Mouse (Mus musculus): ENCODE measurements around the gene Snap91. TPM values are rescaled to one million over a fixed set of nuclear protein-coding genes. Genes with fewer than 3 reads are reported as not detected.

Gene Snap91
- total and polyA plus RNA-seq, 2 experiments, result 0.18 TPM; not detected in 1

DNA sequence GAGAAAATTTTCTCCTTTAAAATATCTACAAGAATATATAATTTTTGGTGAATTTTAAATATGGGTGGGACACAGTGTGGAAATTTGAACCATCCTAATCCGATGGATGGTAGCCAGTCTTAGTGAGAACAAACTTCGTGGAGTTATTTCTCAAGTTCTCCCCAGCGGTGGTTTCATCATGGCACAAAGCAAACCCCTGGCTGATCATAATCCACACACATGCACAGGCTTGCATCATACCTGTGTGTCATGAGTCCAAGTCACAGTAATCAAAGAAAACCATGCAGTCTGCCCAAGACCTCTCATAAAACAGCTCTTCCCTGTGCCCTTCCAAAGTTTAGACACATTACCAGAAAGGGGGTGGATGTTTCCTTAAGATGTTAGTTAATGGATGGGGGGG is 150.6 kb downstream of the Snap91 start:
- WGBS, result 17% methylated on average over 3 of the region's 3 CpGs
- peak; percentile 93 for DNase-seq (ENCODE audit: extremely low read depth, low read depth, low spot score)
- no peak overlapping the region for H3K27ac ChIP-seq (replicated peaks; ENCODE audit: insufficient read depth, low read depth, low read length)
- H3K9ac ChIP-seq (ENCODE audit: low read depth, low read length), result no peak overlapping the region
- no peaks in the 10 kb centered on the region for H3K36me3 ChIP-seq (ENCODE audit: control insufficient read depth, insufficient read depth, low read length)
- no peaks in the 10 kb centered on the region for H3K79me2 ChIP-seq (ENCODE audit: control insufficient read depth, insufficient read depth, low read length)
- peaks cover 7% of the 10 kb centered on the region; the same call in 1 of the 2 replicates for H3K4me1 ChIP-seq (ENCODE audit: control insufficient read depth, insufficient read depth, low read length)
- no peak overlapping the region for H3K4me3 ChIP-seq (ENCODE audit: insufficient read depth, low read depth, low read length)
- H3K27me3 ChIP-seq (ENCODE audit: control insufficient read depth, insufficient read depth, low read length), result no peaks in the 10 kb centered on the region
- no peak for TF ChIP-seq CTCF (IDR thresholded peaks at IDR 0.05; ENCODE audit: low read depth, low read length)
- no peak for TF ChIP-seq POLR2A (IDR thresholded peaks at IDR 0.05; ENCODE audit: extremely low read depth, insufficient read depth, low read length)

DNA sequence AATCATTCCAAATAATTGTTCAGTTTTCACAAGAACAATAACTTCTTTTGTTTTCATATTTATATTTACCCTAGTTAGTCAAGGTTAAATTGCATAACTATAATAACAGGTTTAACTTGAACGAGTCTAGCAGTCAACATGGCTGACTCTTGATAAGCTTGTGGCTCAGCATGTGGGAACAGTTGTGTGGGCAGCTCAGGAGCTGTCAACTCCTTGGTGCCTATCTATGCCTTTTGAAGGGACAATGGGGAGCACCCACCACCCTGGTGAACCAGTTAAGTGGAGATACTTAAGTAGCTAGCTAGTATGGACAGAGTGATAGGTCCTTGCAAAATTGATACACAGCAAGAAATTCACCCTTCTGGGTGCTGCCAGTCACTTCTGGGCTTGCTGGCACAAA is 151.4 kb downstream of the Snap91 start:
- 7% methylated on average over 1 of the region's 1 CpGs for WGBS
- Histone ChIP-seq H3K4me3 (ENCODE audit: insufficient read depth, low read depth, low read length) (no peak overlapping the region), H3K27ac (replicated peaks; ENCODE audit: insufficient read depth, low read depth, low read length) (peak overlapping the region; percentile 46), H3K36me3 (ENCODE audit: control insufficient read depth, insufficient read depth, low read length) (no peaks in the 10 kb centered on the region), H3K4me1 (ENCODE audit: control insufficient read depth, insufficient read depth, low read length) (peaks cover 7% of the 10 kb centered on the region; the same call in 1 of the 2 replicates), H3K9ac (ENCODE audit: low read depth, low read length) (no peak overlapping the region), H3K79me2 (ENCODE audit: control insufficient read depth, insufficient read depth, low read length) (no peaks in the 10 kb centered on the region), H3K27me3 (ENCODE audit: control insufficient read depth, insufficient read depth, low read length) (no peaks in the 10 kb centered on the region)
- TF ChIP-seq CTCF (IDR thresholded peaks at IDR 0.05; ENCODE audit: low read depth, low read length) (no peak), POLR2A (IDR thresholded peaks at IDR 0.05; ENCODE audit: extremely low read depth, insufficient read depth, low read length) (no peak)
- peak; percentile 23 for DNase-seq (ENCODE audit: extremely low read depth, low read depth, low spot score)

DNA sequence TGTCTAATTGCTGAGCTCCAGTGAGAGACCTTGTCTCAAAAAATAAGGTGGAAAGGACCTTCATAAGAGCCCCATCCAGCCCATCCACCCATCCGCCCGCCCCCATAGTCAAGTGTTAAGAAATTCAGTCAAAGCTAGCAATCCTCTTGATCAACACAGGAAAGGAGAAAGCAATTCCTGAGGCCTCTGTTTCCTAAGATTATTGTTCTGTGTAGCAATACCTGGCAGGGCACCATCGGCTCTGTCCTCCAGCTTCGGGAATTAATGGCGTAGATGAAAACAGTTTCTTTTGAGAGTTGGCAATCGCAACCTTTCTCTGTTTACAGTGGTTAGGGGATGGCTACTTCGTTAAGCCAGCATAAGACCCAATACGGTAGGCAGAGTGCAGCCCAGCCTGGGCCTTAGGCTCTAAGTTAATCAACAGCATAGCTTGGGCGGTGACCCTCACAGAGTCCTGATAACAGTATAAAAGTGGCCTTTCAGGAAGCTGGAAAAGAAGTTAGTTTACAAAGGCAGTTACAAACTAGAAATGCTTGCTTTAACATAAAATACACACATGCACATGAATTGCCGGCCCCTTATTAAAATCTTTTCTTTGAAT is 152.1 kb downstream of the Snap91 start:
- H3K27ac ChIP-seq (replicated peaks; ENCODE audit: insufficient read depth, low read depth, low read length), result peak overlapping the region; percentile 58
- peak; percentile 80 for DNase-seq (ENCODE audit: extremely low read depth, low read depth, low spot score)
- H3K4me1 ChIP-seq (ENCODE audit: control insufficient read depth, insufficient read depth, low read length), result peaks cover 7% of the 10 kb centered on the region; the same call in 1 of the 2 replicates
- H3K79me2 ChIP-seq (ENCODE audit: control insufficient read depth, insufficient read depth, low read length), result no peaks in the 10 kb centered on the region
- no peak overlapping the region for H3K9ac ChIP-seq (ENCODE audit: low read depth, low read length)
- H3K4me3 ChIP-seq (ENCODE audit: insufficient read depth, low read depth, low read length), result no peak overlapping the region
- no peaks in the 10 kb centered on the region for H3K27me3 ChIP-seq (ENCODE audit: control insufficient read depth, insufficient read depth, low read length)
- 28% methylated on average over 10 of the region's 10 CpGs for WGBS
- TF ChIP-seq CTCF (IDR thresholded peaks at IDR 0.05; ENCODE audit: low read depth, low read length), result no peak
- TF ChIP-seq POLR2A (IDR thresholded peaks at IDR 0.05; ENCODE audit: extremely low read depth, insufficient read depth, low read length), result no peak
- H3K36me3 ChIP-seq (ENCODE audit: control insufficient read depth, insufficient read depth, low read length), result no peaks in the 10 kb centered on the region

DNA sequence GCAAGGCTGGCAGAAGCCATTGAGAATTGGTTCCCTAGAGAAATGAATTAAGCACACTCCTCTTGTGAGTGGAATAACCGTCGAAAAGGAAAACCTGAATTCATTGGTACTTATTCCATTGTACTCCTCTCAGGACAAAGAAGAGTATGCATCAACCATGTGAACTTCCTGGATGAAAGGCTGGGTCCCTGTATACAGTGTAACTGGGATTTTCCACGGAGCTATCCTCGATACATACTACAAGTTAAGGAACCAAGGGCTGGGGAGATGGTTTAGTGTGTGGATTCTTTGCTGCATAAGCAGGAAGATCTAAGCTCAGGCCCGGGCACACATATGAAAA is 154.1 kb downstream of the Snap91 start:
- no peak overlapping the region for H3K9ac ChIP-seq (ENCODE audit: low read depth, low read length)
- no peaks in the 10 kb centered on the region for H3K36me3 ChIP-seq (ENCODE audit: control insufficient read depth, insufficient read depth, low read length)
- H3K27ac ChIP-seq (replicated peaks; ENCODE audit: insufficient read depth, low read depth, low read length), result no peak overlapping the region
- no peak for DNase-seq (ENCODE audit: extremely low read depth, low read depth, low spot score)
- no peak overlapping the region for H3K4me3 ChIP-seq (ENCODE audit: insufficient read depth, low read depth, low read length)
- H3K27me3 ChIP-seq (ENCODE audit: control insufficient read depth, insufficient read depth, low read length), result no peaks in the 10 kb centered on the region
- TF ChIP-seq CTCF (IDR thresholded peaks at IDR 0.05; ENCODE audit: low read depth, low read length) (no peak), POLR2A (IDR thresholded peaks at IDR 0.05; ENCODE audit: extremely low read depth, insufficient read depth, low read length) (no peak)
- WGBS, result 94% methylated on average over 5 of the region's 5 CpGs
- H3K4me1 ChIP-seq (ENCODE audit: control insufficient read depth, insufficient read depth, low read length), result peaks cover 8% of the 10 kb centered on the region; the same call in 1 of the 2 replicates
- no peaks in the 10 kb centered on the region for H3K79me2 ChIP-seq (ENCODE audit: control insufficient read depth, insufficient read depth, low read length)

- H3K79me2 ChIP-seq (ENCODE audit: control insufficient read depth, insufficient read depth, low read length), result no peaks in the 10 kb centered on the region
- H3K27me3 ChIP-seq (ENCODE audit: control insufficient read depth, insufficient read depth, low read length), result no peaks in the 10 kb centered on the region
- TF ChIP-seq POLR2A (IDR thresholded peaks at IDR 0.05; ENCODE audit: extremely low read depth, insufficient read depth, low read length) (no peak), CTCF (IDR thresholded peaks at IDR 0.05; ENCODE audit: low read depth, low read length) (no peak)
- no peaks in the 10 kb centered on the region for H3K36me3 ChIP-seq (ENCODE audit: control insufficient read depth, insufficient read depth, low read length)
- peaks cover 10% of the 10 kb centered on the region; the same call in 1 of the 2 replicates for H3K4me1 ChIP-seq (ENCODE audit: control insufficient read depth, insufficient read depth, low read length)
- 80% methylated on average over 7 of the region's 7 CpGs for WGBS
- no peak overlapping the region for H3K9ac ChIP-seq (ENCODE audit: low read depth, low read length)
- no peak overlapping the region for H3K4me3 ChIP-seq (ENCODE audit: insufficient read depth, low read depth, low read length)
- DNase-seq (ENCODE audit: extremely low read depth, low read depth, low spot score), result no peak
- H3K27ac ChIP-seq (replicated peaks; ENCODE audit: insufficient read depth, low read depth, low read length), result no peak overlapping the region
These were observed 154.7 kb downstream of the Snap91 start for GRCm38 (mm10) chr9:86725604-86726380.

DNA sequence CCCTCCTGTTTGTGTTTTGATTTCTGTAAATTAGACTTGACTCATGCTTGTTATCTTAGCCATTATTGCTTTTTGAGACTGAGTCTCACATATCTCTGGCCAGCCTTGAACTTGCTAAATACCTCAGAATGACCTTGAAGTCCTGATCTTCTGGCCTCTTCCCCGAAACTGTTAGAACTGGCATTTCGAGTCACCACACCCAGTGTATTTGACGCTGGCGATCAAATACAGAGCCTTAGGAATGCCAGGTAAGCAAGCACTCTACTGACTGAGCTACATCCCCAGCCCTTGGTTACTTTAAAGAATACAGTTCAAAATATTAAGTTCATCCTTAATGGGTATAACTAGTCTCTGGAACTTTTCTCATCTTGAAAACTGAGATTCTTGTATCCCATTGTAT is 155.4 kb downstream of the Snap91 start:
- Histone ChIP-seq H3K79me2 (ENCODE audit: control insufficient read depth, insufficient read depth, low read length) (no peaks in the 10 kb centered on the region), H3K9ac (ENCODE audit: low read depth, low read length) (no peak overlapping the region), H3K4me1 (ENCODE audit: control insufficient read depth, insufficient read depth, low read length) (peaks cover 10% of the 10 kb centered on the region; the same call in 1 of the 2 replicates), H3K4me3 (ENCODE audit: insufficient read depth, low read depth, low read length) (no peak overlapping the region), H3K27ac (replicated peaks; ENCODE audit: insufficient read depth, low read depth, low read length) (no peak overlapping the region), H3K27me3 (ENCODE audit: control insufficient read depth, insufficient read depth, low read length) (no peaks in the 10 kb centered on the region), H3K36me3 (ENCODE audit: control insufficient read depth, insufficient read depth, low read length) (no peaks in the 10 kb centered on the region)
- no peak for DNase-seq (ENCODE audit: extremely low read depth, low read depth, low spot score)
- no peak for TF ChIP-seq CTCF (IDR thresholded peaks at IDR 0.05; ENCODE audit: low read depth, low read length)
- WGBS, result 75% methylated on average over 4 of the region's 4 CpGs
